In genomic region chr10:66973866-66974265, GRCm38 (mm10) we compare ENCODE assay signal across 21 mouse cellular contexts.
DNase-seq lines count a peak whose midpoint lies in the region; ATAC-seq lines count a peak whose summit lies in the region.
"Had no signal": no experiment of that assay in that cellular context is flagged by ENCODE, and none has a peak within 500 bp of the region (broad histone marks: within the 10 kb centered on the region; RNA-seq: fewer than 3 reads in every experiment).

No protein-coding gene starts in this region.

- no peaks in the 10 kb centered on the region for H3K36me3 ChIP-seq in intestine, embryonic 14.5 days (ENCODE audit: control insufficient read depth, insufficient read depth, low read length)
- H3K36me3 ChIP-seq in intestine, embryonic 16.5 days (ENCODE audit: control insufficient read depth, insufficient read depth, low read length): no peaks in the 10 kb centered on the region
- H3K36me3 ChIP-seq in embryonic facial prominence, embryonic 14.5 days (ENCODE audit: control insufficient read depth, insufficient read depth, low read length): no peaks in the 10 kb centered on the region
- H3K36me3 ChIP-seq: G1E; heart, embryonic 15.5 days; hindbrain, embryonic 13.5 days; intestine, embryonic 15.5 days had no signal

- peaks cover 5% of the 10 kb centered on the region; the same call in 1 of the 2 replicates for H3K4me1 ChIP-seq in intestine, embryonic 14.5 days (replicated peaks; ENCODE audit: control insufficient read depth, insufficient read depth, low read length)
- no peaks in the 10 kb centered on the region for H3K4me1 ChIP-seq in intestine, embryonic 16.5 days (ENCODE audit: control insufficient read depth, insufficient read depth, low read length)
- H3K4me1 ChIP-seq in embryonic facial prominence, embryonic 14.5 days (ENCODE audit: control insufficient read depth, insufficient read depth, low read length): peaks cover 11% of the 10 kb centered on the region; the same call in 1 of the 2 replicates
- H3K4me1 ChIP-seq: forebrain, embryonic 13.5 days; hindbrain, embryonic 13.5 days had no signal

- no peak overlapping the region for H3K4me3 ChIP-seq in intestine, embryonic 14.5 days (ENCODE audit: low read depth, low read length)
- H3K4me3 ChIP-seq in intestine, embryonic 16.5 days (ENCODE audit: low read length): no peak overlapping the region
- no peak overlapping the region for H3K4me3 ChIP-seq in embryonic facial prominence, embryonic 14.5 days (ENCODE audit: low read depth, low read length)
- H3K4me3 ChIP-seq: forebrain, embryonic 13.5 days; heart, adult 2 months; heart, embryonic 15.5 days; hindbrain, embryonic 13.5 days; intestine, embryonic 15.5 days had no signal

- no peak overlapping the region for H3K4me2 ChIP-seq in intestine, embryonic 14.5 days (ENCODE audit: low read length)
- H3K4me2 ChIP-seq in intestine, embryonic 16.5 days (ENCODE audit: low read depth, low read length): no peak overlapping the region
- no peak overlapping the region for H3K4me2 ChIP-seq in embryonic facial prominence, embryonic 14.5 days (ENCODE audit: low read depth, low read length)
- H3K4me2 ChIP-seq: forebrain, embryonic 13.5 days; heart, embryonic 11.5 days; heart, embryonic 15.5 days; hindbrain, embryonic 13.5 days; intestine, embryonic 15.5 days had no signal

- H3K9me3 ChIP-seq in intestine, embryonic 14.5 days (ENCODE audit: control insufficient read depth, low read length): no peaks in the 10 kb centered on the region
- no peaks in the 10 kb centered on the region for H3K9me3 ChIP-seq in intestine, embryonic 16.5 days (ENCODE audit: control insufficient read depth, low read length)
- H3K9me3 ChIP-seq in embryonic facial prominence, embryonic 14.5 days (ENCODE audit: control insufficient read depth, low read length): no peaks in the 10 kb centered on the region
- H3K9me3 ChIP-seq: forebrain, embryonic 13.5 days; G1E; heart, embryonic 15.5 days; hindbrain, embryonic 13.5 days; intestine, embryonic 15.5 days had no signal

- 46% methylated on average over 6 of the region's 6 CpGs for WGBS in intestine, embryonic 14.5 days
- 58% methylated on average over 6 of the region's 6 CpGs for WGBS in intestine, embryonic 16.5 days
- 40% methylated on average over 6 of the region's 6 CpGs for WGBS in embryonic facial prominence, embryonic 14.5 days

- no peak for ATAC-seq in intestine, embryonic 14.5 days (replicated peaks; ENCODE audit: low FRiP score, low TSS enrichment, low read depth)
- no peak for ATAC-seq in intestine, embryonic 16.5 days
- ATAC-seq in embryonic facial prominence, embryonic 14.5 days (ENCODE audit: low read depth): no peak
- ATAC-seq: CD4-positive, CD25-positive, alpha-beta regulatory T cell, adult 4 months; forebrain, embryonic 13.5 days; hindbrain, postnatal 0 days had no signal

- H3K27me3 ChIP-seq in intestine, embryonic 14.5 days (replicated peaks; ENCODE audit: control insufficient read depth, insufficient read depth, low read length): no peaks in the 10 kb centered on the region
- no peaks in the 10 kb centered on the region for H3K27me3 ChIP-seq in intestine, embryonic 16.5 days (replicated peaks; ENCODE audit: control insufficient read depth, insufficient read depth, low read length)
- H3K27me3 ChIP-seq in embryonic facial prominence, embryonic 14.5 days (replicated peaks; ENCODE audit: control insufficient read depth, insufficient read depth, low read length): no peaks in the 10 kb centered on the region
- H3K27me3 ChIP-seq: forebrain, embryonic 13.5 days; heart, embryonic 15.5 days; hindbrain, embryonic 13.5 days; intestine, embryonic 15.5 days had no signal

- DNase-seq in intestine, embryonic 14.5 days (ENCODE audit: low spot score): no peak
- peak; percentile 14 for DNase-seq in lung, postnatal 36 days
- no peak for DNase-seq in lung, postnatal 10 days
- DNase-seq in embryonic facial prominence, embryonic 14.5 days (ENCODE audit: low spot score): peak; percentile 63
- DNase-seq in frontal cortex, postnatal 14 days (ENCODE audit: low spot score in 2 of 2): no peak
- DNase-seq: adrenal gland, adult 8-10 months; cerebellum, adult 11-12 months; cerebellum, adult 9-10 months; cerebellum, postnatal 25 days; gastrocnemius, postnatal 36 days; heart, adult 2 months; heart, postnatal 14 days had no signal

- H3K27ac ChIP-seq in intestine, embryonic 14.5 days (ENCODE audit: low read depth): peak overlapping the region; percentile 39
- no peak overlapping the region for H3K27ac ChIP-seq in intestine, embryonic 16.5 days (ENCODE audit: low read length)
- H3K27ac ChIP-seq in embryonic facial prominence, embryonic 14.5 days (replicated peaks; ENCODE audit: low read depth, low read length): peak overlapping the region; percentile 25; the same call in 1 of the 2 replicates
- H3K27ac ChIP-seq: forebrain, embryonic 13.5 days; heart, adult 2 months; heart, embryonic 15.5 days; hindbrain, embryonic 13.5 days; hindbrain, postnatal 0 days had no signal

- no peak overlapping the region for H3K9ac ChIP-seq in intestine, embryonic 14.5 days (ENCODE audit: low read length)
- H3K9ac ChIP-seq in intestine, embryonic 16.5 days (ENCODE audit: low read depth, low read length): no peak overlapping the region
- no peak overlapping the region for H3K9ac ChIP-seq in embryonic facial prominence, embryonic 14.5 days (ENCODE audit: low read depth, low read length)
- H3K9ac ChIP-seq: forebrain, embryonic 13.5 days; heart, embryonic 15.5 days; hindbrain, embryonic 13.5 days; intestine, embryonic 15.5 days had no signal

Comparison
In these comparisons a context has a peak if more than half of its experiments do, and no peak if none do; other contexts are left out.
1. DNase-seq: peak in lung, postnatal 36 days (single experiment) and embryonic facial prominence, embryonic 14.5 days (single experiment); none in intestine, embryonic 14.5 days (single experiment), lung, postnatal 10 days (single experiment) and frontal cortex, postnatal 14 days (0 of 2).